Mouse (Mus musculus): Measurements from ENCODE around the gene Klhdc3. TPM values are rescaled to one million over a fixed set of nuclear protein-coding genes. Genes with fewer than 3 reads are reported as not detected.

Gene Klhdc3
- polyA plus RNA-seq (2012; rRNA removed), result 626 and 644 TPM in 2 replicates

GRCm38 (mm10) chr17:46680760-46681373, at the start of gene Klhdc3:
Gene Klhdc3 (minus strand): TSS chr17:46680914.
- Histone ChIP-seq H3K27ac (ENCODE audit: control insufficient read depth, insufficient read depth, low read depth, low read length) (peak within 1 kb of the TSS; percentile 91), H3K36me3 (ENCODE audit: control insufficient read depth, insufficient read depth, low read length) (peaks cover 2% of the 10 kb centered on the region; the same call in 1 of the 2 replicates), H3K27me3 (ENCODE audit: control insufficient read depth, insufficient read depth, low read length) (no peaks in the 10 kb centered on the region), H3K4me1 (ENCODE audit: control insufficient read depth, insufficient read depth, low read length) (peaks cover 5% of the 10 kb centered on the region), H3K4me3 (ENCODE audit: control insufficient read depth, low read depth, low read length) (peak within 1 kb of the TSS; percentile 96)
- TF ChIP-seq POLR2A (IDR thresholded peaks at IDR 0.05; ENCODE audit: control insufficient read depth, low read depth, low read length) (peak; percentile 62), CTCF (IDR thresholded peaks at IDR 0.05; ENCODE audit: control insufficient read depth, insufficient read depth, insufficient replicate concordance, low read depth, low read length) (no peak)

DNA sequence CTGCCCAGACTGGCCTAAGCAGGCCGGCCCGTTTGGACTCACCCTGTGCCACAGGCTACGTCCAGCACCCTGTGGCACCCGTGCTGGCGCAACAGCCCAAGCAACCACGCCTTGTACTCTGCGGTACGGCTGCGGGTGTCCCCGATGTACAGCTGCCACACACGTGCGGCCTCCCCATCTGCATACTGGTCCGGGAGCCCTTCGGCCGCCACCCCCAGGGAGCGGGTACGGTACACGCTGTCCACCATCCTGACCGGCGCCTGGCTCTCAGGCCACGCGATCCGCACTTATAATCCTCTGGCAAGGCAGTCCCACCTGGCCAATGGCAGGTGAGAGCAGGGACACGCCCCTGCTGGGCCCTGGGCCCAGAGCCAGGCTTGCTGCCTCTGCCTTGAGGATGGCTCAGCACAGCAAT, 48.2 kb upstream of the Klhdc3 start, which contains the start of gene Gnmt:
Gene Gnmt (minus strand): TSS at position 265 of the 415 bp plus-strand sequence.
- peaks cover 8% of the 10 kb centered on the region for H3K4me1 ChIP-seq (ENCODE audit: control insufficient read depth, insufficient read depth, low read length)
- H3K27ac ChIP-seq (ENCODE audit: control insufficient read depth, insufficient read depth, low read depth, low read length), result no peak within 1 kb of the TSS
- peak within 1 kb of the TSS; percentile 14 for H3K4me3 ChIP-seq (ENCODE audit: control insufficient read depth, low read depth, low read length)
- H3K36me3 ChIP-seq (ENCODE audit: control insufficient read depth, insufficient read depth, low read length), result no peaks in the 10 kb centered on the region
- TF ChIP-seq POLR2A (IDR thresholded peaks at IDR 0.05; ENCODE audit: control insufficient read depth, low read depth, low read length), result no peak
- no peak for TF ChIP-seq CTCF (IDR thresholded peaks at IDR 0.05; ENCODE audit: control insufficient read depth, insufficient read depth, insufficient replicate concordance, low read depth, low read length)
- no peaks in the 10 kb centered on the region for H3K27me3 ChIP-seq (ENCODE audit: control insufficient read depth, insufficient read depth, low read length)

DNA sequence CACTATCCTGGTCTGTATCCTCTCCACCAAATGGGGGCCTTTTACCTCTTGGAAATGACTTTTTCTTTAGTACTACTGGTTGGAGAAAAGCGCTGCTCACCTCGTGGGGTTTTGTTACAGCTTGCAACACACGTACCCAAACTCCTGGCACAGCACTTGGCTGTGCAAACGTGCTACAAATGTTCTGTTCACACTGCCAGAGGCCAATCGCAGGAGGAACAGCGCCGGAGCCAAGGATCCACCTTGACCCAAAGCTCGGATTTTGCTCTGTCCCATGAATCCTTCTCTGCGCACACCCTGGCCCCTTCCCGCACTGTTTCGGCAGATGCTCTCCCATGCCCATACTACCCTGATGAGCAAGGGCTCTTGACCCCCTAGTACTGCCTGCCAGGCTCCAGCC, 47.8 kb upstream of the Klhdc3 start:
- TF ChIP-seq CTCF (IDR thresholded peaks at IDR 0.05; ENCODE audit: control insufficient read depth, insufficient read depth, insufficient replicate concordance, low read depth, low read length) (no peak), POLR2A (IDR thresholded peaks at IDR 0.05; ENCODE audit: control insufficient read depth, low read depth, low read length) (no peak)
- no peak overlapping the region for H3K27ac ChIP-seq (ENCODE audit: control insufficient read depth, insufficient read depth, low read depth, low read length)
- H3K36me3 ChIP-seq (ENCODE audit: control insufficient read depth, insufficient read depth, low read length), result no peaks in the 10 kb centered on the region
- H3K27me3 ChIP-seq (ENCODE audit: control insufficient read depth, insufficient read depth, low read length), result no peaks in the 10 kb centered on the region
- H3K4me1 ChIP-seq (ENCODE audit: control insufficient read depth, insufficient read depth, low read length), result peaks cover 8% of the 10 kb centered on the region
- H3K4me3 ChIP-seq (ENCODE audit: control insufficient read depth, low read depth, low read length), result peak overlapping the region; percentile 14

DNA sequence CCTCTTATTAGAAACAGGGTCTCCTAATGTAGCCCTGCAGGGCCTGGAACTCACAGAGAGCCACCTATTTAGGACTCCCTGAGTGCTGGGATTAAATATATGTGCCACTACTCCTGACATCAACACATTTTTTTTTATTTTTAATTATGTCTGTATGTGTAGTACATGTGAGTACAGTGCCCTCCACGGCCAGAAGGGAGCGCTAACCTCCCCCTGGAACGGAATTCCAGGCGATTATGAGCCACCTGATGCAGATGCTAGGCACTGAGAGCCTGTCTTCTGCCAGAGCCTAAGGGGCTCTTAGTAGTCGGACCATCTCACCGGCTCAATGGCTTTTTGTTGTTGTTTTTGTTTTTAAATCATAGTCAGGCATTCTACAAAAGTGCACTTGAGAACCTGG, 47.3 kb upstream of the Klhdc3 start:
- Histone ChIP-seq H3K4me1 (ENCODE audit: control insufficient read depth, insufficient read depth, low read length) (peaks cover 8% of the 10 kb centered on the region), H3K4me3 (ENCODE audit: control insufficient read depth, low read depth, low read length) (no peak overlapping the region), H3K27ac (ENCODE audit: control insufficient read depth, insufficient read depth, low read depth, low read length) (no peak overlapping the region), H3K27me3 (ENCODE audit: control insufficient read depth, insufficient read depth, low read length) (no peaks in the 10 kb centered on the region), H3K36me3 (ENCODE audit: control insufficient read depth, insufficient read depth, low read length) (no peaks in the 10 kb centered on the region)
- TF ChIP-seq CTCF (IDR thresholded peaks at IDR 0.05; ENCODE audit: control insufficient read depth, insufficient read depth, insufficient replicate concordance, low read depth, low read length) (peak; percentile 26; the same call in 1 of the 2 replicates), POLR2A (IDR thresholded peaks at IDR 0.05; ENCODE audit: control insufficient read depth, low read depth, low read length) (no peak)

DNA sequence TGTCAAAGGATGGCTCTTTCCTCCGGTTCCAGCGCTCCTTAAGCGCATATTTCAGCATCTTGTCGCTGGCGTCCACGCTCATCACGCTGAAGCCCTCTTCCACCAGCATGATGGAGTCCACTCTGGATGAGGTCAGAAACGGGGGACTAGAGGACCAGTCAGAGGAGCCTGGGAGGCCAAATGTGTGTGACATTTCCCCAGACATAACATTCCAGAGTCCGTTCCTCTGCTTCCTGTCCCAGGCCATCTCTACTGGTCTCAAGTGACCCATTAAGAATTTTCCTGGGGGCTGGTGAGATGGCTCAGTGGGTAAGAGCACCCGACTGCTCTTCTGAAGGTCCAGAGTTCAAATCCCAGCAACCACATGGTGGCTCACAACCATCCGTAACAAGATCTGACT, 46.6 kb upstream of the Klhdc3 start:
- no peak overlapping the region for H3K27ac ChIP-seq (ENCODE audit: control insufficient read depth, insufficient read depth, low read depth, low read length)
- H3K4me1 ChIP-seq (ENCODE audit: control insufficient read depth, insufficient read depth, low read length), result peaks cover 8% of the 10 kb centered on the region
- no peaks in the 10 kb centered on the region; the same call in 1 of the 2 replicates for H3K36me3 ChIP-seq (ENCODE audit: control insufficient read depth, insufficient read depth, low read length)
- H3K27me3 ChIP-seq (ENCODE audit: control insufficient read depth, insufficient read depth, low read length), result no peaks in the 10 kb centered on the region
- H3K4me3 ChIP-seq (ENCODE audit: control insufficient read depth, low read depth, low read length), result no peak overlapping the region
- TF ChIP-seq CTCF (IDR thresholded peaks at IDR 0.05; ENCODE audit: control insufficient read depth, insufficient read depth, insufficient replicate concordance, low read depth, low read length) (no peak), POLR2A (IDR thresholded peaks at IDR 0.05; ENCODE audit: control insufficient read depth, low read depth, low read length) (no peak)

GRCm38 (mm10) chr17:46725731-46726645, 45.3 kb upstream of the Klhdc3 start:
- TF ChIP-seq POLR2A (IDR thresholded peaks at IDR 0.05; ENCODE audit: control insufficient read depth, low read depth, low read length), result no peak
- no peak for TF ChIP-seq CTCF (IDR thresholded peaks at IDR 0.05; ENCODE audit: control insufficient read depth, insufficient read depth, insufficient replicate concordance, low read depth, low read length)
- H3K27me3 ChIP-seq (ENCODE audit: control insufficient read depth, insufficient read depth, low read length), result no peaks in the 10 kb centered on the region
- no peak overlapping the region for H3K27ac ChIP-seq (ENCODE audit: control insufficient read depth, insufficient read depth, low read depth, low read length)
- no peaks in the 10 kb centered on the region; the same call in 1 of the 2 replicates for H3K36me3 ChIP-seq (ENCODE audit: control insufficient read depth, insufficient read depth, low read length)
- peaks cover 8% of the 10 kb centered on the region for H3K4me1 ChIP-seq (ENCODE audit: control insufficient read depth, insufficient read depth, low read length)
- H3K4me3 ChIP-seq (ENCODE audit: control insufficient read depth, low read depth, low read length), result no peak overlapping the region

- Histone ChIP-seq H3K4me3 (ENCODE audit: control insufficient read depth, low read depth, low read length) (no peak overlapping the region), H3K4me1 (ENCODE audit: control insufficient read depth, insufficient read depth, low read length) (peaks cover 8% of the 10 kb centered on the region), H3K27me3 (ENCODE audit: control insufficient read depth, insufficient read depth, low read length) (no peaks in the 10 kb centered on the region), H3K27ac (ENCODE audit: control insufficient read depth, insufficient read depth, low read depth, low read length) (no peak overlapping the region), H3K36me3 (ENCODE audit: control insufficient read depth, insufficient read depth, low read length) (no peaks in the 10 kb centered on the region; the same call in 1 of the 2 replicates)
- TF ChIP-seq POLR2A (IDR thresholded peaks at IDR 0.05; ENCODE audit: control insufficient read depth, low read depth, low read length), result no peak
- TF ChIP-seq CTCF (IDR thresholded peaks at IDR 0.05; ENCODE audit: control insufficient read depth, insufficient read depth, insufficient replicate concordance, low read depth, low read length), result peak; percentile 34; the same call in 1 of the 2 replicates
Observed at GRCm38 (mm10) chr17:46725273-46725672, 44.6 kb upstream of the Klhdc3 start.
